In the genomic region with DNA sequence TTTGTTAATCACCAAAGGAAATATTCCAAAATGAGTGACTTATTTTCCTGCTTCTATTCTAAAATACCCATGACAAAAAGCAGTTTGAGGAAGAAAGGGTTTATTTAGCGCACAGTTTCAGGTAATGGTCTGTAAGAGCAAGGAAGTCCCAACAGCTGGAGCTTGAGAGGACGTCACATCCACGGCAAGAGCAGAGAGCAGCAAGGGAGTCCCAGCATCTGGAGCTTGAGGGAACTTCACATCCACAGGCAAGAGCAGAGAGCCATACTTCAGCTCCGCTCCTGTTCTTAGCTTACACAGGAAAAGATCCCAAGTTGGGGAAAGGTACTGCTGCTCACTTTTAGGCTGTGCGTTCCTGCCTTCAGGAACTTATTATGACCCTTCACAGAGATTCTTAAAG, we compare ENCODE assay signal across 20 mouse cellular contexts. TPM values are rescaled to one million over a fixed set of nuclear protein-coding genes. Genes with fewer than 3 reads are reported as not detected.
"Had no signal": no experiment of that assay in that cellular context is flagged by ENCODE, and none has a peak within 500 bp of the region (broad histone marks: within the 10 kb centered on the region; RNA-seq: fewer than 3 reads in every experiment).

No protein-coding gene starts in this region.

- H3K36me3 ChIP-seq: midbrain, embryonic 10.5 days; midbrain, embryonic 12.5 days; neural tube, embryonic 13.5 days; neural tube, embryonic 15.5 days had no signal

- H3K9ac ChIP-seq: lung, embryonic 14.5 days; midbrain, embryonic 12.5 days; neural tube, embryonic 13.5 days; neural tube, embryonic 15.5 days had no signal

- H3K4me1 ChIP-seq: midbrain, embryonic 10.5 days; midbrain, embryonic 12.5 days; neural tube, embryonic 15.5 days had no signal

- DNase-seq: lung, embryonic 14.5 days; lung, postnatal 10 days; lung, postnatal 4 days; midbrain, embryonic 14.5 days; retina, postnatal 1 day; right cerebral cortex, adult 18-20 months; right cerebral cortex, postnatal 25 days; right cerebral cortex, postnatal 4 days; spleen, adult 18-20 months; thymus, adult 18-20 months; thymus, postnatal 14 days; thymus, postnatal 36 days had no signal

- H3K4me2 ChIP-seq: lung, embryonic 14.5 days; midbrain, embryonic 12.5 days; neural tube, embryonic 13.5 days; neural tube, embryonic 15.5 days had no signal

- H3K27me3 ChIP-seq: midbrain, embryonic 12.5 days; neural tube, embryonic 13.5 days; neural tube, embryonic 15.5 days had no signal

- H3K27ac ChIP-seq: midbrain, embryonic 10.5 days; midbrain, embryonic 12.5 days; neural tube, embryonic 13.5 days; neural tube, embryonic 15.5 days had no signal

- H3K4me3 ChIP-seq: midbrain, embryonic 10.5 days; midbrain, embryonic 12.5 days; myocyte; neural tube, embryonic 13.5 days; neural tube, embryonic 15.5 days had no signal

- H3K9me3 ChIP-seq: midbrain, embryonic 10.5 days; midbrain, embryonic 12.5 days; neural tube, embryonic 13.5 days; neural tube, embryonic 15.5 days had no signal

- ATAC-seq: midbrain, embryonic 16.5 days had no signal

RNA-seq across cellular contexts. Expression of gene Vwc2, which starts 15.0 kb away (rescaled TPM):
- total RNA-seq: megakaryocyte, adult 5-6 weeks; megakaryocyte-erythroid progenitor cell, adult 5-6 weeks had no signal
